In genomic region chr5:71127721-71128120, GRCm38 (mm10) we compare ENCODE assay signal across 1 mouse cellular context.
TF ChIP-seq lines count a peak whose summit lies in the region.

No protein-coding gene starts in this region.

TF ChIP-seq in MEL, 35 proteins besides CTCF, POLR2A, EP300 and RAD21 (continued from another document):
- TF ChIP-seq MYB (IDR thresholded peaks at IDR 0.05; ENCODE audit: low read depth, low read length) = no peak
- TF ChIP-seq MEF2A (IDR thresholded peaks at IDR 0.05; ENCODE audit: extremely low read depth, insufficient replicate concordance, low read depth, low read length, poor library complexity, severe bottlenecking) = no peak
- no peak for TF ChIP-seq KAT2A (conservative IDR thresholded peaks at IDR 0.05; ENCODE audit: low read depth, low read length)
- no peak for TF ChIP-seq USF2 (IDR thresholded peaks at IDR 0.05; ENCODE audit: borderline replicate concordance in 1 of 2, insufficient read depth in 1 of 2, low read depth in 1 of 2, low read length in 2 of 2)
- no peak for TF ChIP-seq POLR2AphosphoS2 (IDR thresholded peaks at IDR 0.05; ENCODE audit: low read length)
TF ChIP-seq in MEL: peak in this region for 0.
